Mouse (Mus musculus) layer of hippocampus, postnatal 25 days (tissue): ENCODE data around the gene Kcnb1. TPM values are rescaled to one million over a fixed set of nuclear protein-coding genes. Genes with fewer than 3 reads are reported as not detected.

ENCODE experiments used
- DNase-seq, 2 experiments: peaks; one replicate each; pipeline ENCODE4 v3.0.0; 2022; ENCODE audit warnings: mixed read lengths in 2 of 2, low spot score in 1 of 2; ENCODE audit errors: extremely low spot score in 1 of 2
- total RNA-seq, 2 experiments: library from RNA; stranded (reverse); gene quantifications; 2 replicates each; pipeline ENCODE4 v1.2.3; 2021

Kcnb1 gene
- total RNA-seq, 2 experiments from 2014 or later: 86.5 to 103 TPM

GRCm38 (mm10) chr2:167090271-167090670 is 99.7 kb downstream of the Kcnb1 start:
- no peak for DNase-seq

- no peak for DNase-seq
Measured at GRCm38 (mm10) chr2:167086836-167087235, 103.1 kb downstream of the Kcnb1 start.

- no peak for DNase-seq
Measured at GRCm38 (mm10) chr2:167086092-167086491, 103.9 kb downstream of the Kcnb1 start.

- no peak for DNase-seq
Measured at GRCm38 (mm10) chr2:167081639-167082038, 108.3 kb downstream of the Kcnb1 start.

GRCm38 (mm10) chr2:167081135-167081534 is 108.8 kb downstream of the Kcnb1 start:
- DNase-seq: no peak

- DNase-seq: no peak
Measured at GRCm38 (mm10) chr2:167080387-167080786, 109.6 kb downstream of the Kcnb1 start.

GRCm38 (mm10) chr2:167079535-167080257 is 110.3 kb downstream of the Kcnb1 start:
- DNase-seq: peak; percentile 28 to 53

- DNase-seq: no peak
Measured at GRCm38 (mm10) chr2:167078931-167079495, 110.9 kb downstream of the Kcnb1 start.

GRCm38 (mm10) chr2:167078486-167078885 is 111.5 kb downstream of the Kcnb1 start:
- DNase-seq: no peak

GRCm38 (mm10) chr2:167077199-167077962 is 112.6 kb downstream of the Kcnb1 start:
- DNase-seq: no peak

- DNase-seq: no peak
Measured at GRCm38 (mm10) chr2:167076759-167077158, 113.2 kb downstream of the Kcnb1 start.

- DNase-seq: no peak
Measured at GRCm38 (mm10) chr2:167076352-167076751, 113.6 kb downstream of the Kcnb1 start.

GRCm38 (mm10) chr2:167074587-167074986 is 115.4 kb downstream of the Kcnb1 start:
- DNase-seq: no peak

GRCm38 (mm10) chr2:167071641-167072601 is 118.0 kb downstream of the Kcnb1 start:
- peak; percentile 99 to 100 for DNase-seq

- no peak for DNase-seq
Measured at GRCm38 (mm10) chr2:167071266-167071640, 118.7 kb downstream of the Kcnb1 start.

GRCm38 (mm10) chr2:167070341-167070740 is 119.6 kb downstream of the Kcnb1 start:
- DNase-seq: no peak

- DNase-seq: no peak
Measured at GRCm38 (mm10) chr2:167067575-167067974, 122.4 kb downstream of the Kcnb1 start.

GRCm38 (mm10) chr2:167066528-167067516 is 123.1 kb downstream of the Kcnb1 start:
- no peak for DNase-seq

- DNase-seq: no peak
Measured at GRCm38 (mm10) chr2:167066031-167066430, 123.9 kb downstream of the Kcnb1 start.
